Mouse (Mus musculus) heart, postnatal 0 days (tissue): ENCODE measurements around the gene Cd34. TPM values are rescaled to one million over a fixed set of nuclear protein-coding genes. Genes with fewer than 3 reads are reported as not detected.

Source experiments
- ATAC-seq: fragments of 200-750 bp; cut with Nextera tagmentation; 2 replicates; pipeline ENCODE4 v1.8.0; 2017; ENCODE audit warnings: low read depth, moderate number of reproducible peaks, moderate library complexity; ENCODE audit not compliant: insufficient read depth
- DNase-seq: peaks from one replicate; pipeline ENCODE4 v3.0.0-alpha.2; 2016; ENCODE audit warnings: low spot score
- H3K27ac ChIP-seq: fragments of 300-500 bp; sonication (generic); 2 replicates; pipeline ENCODE4 v1.5.1; 2014; ENCODE audit warnings: low read depth, mild to moderate bottlenecking
- H3K27me3 ChIP-seq: fragments of 300-500 bp; sonication (generic); 2 replicates; pipeline ENCODE4 v1.6.1; 2014; ENCODE audit warnings: low read length, mixed read lengths; ENCODE audit not compliant: control insufficient read depth, insufficient read depth
- H3K36me3 ChIP-seq: fragments of 300-500 bp; sonication (generic); replicated peaks from 2 replicates; pipeline ENCODE4 v1.6.1; 2014; ENCODE audit warnings: low read length, mixed read lengths; ENCODE audit not compliant: control insufficient read depth, insufficient read depth
- H3K4me1 ChIP-seq: fragments of 300-500 bp; sonication (generic); 2 replicates; pipeline ENCODE4 v1.6.1; 2014; ENCODE audit warnings: antibody characterized with exemption; ENCODE audit not compliant: control insufficient read depth, insufficient read depth
- H3K4me2 ChIP-seq: fragments of 300-500 bp; sonication (generic); 2 replicates; pipeline ENCODE4 v1.6.1; 2014; ENCODE audit warnings: low read depth, mild to moderate bottlenecking, low read length, moderate library complexity
- H3K4me3 ChIP-seq: fragments of 300-500 bp; sonication (generic); 2 replicates; pipeline ENCODE4 v1.5.1; 2014; ENCODE audit warnings: low read depth, low read length
- H3K9ac ChIP-seq: fragments of 300-500 bp; sonication (generic); replicated peaks from 2 replicates; pipeline ENCODE4 v1.6.1; 2014; ENCODE audit warnings: low read depth, low read length, mixed read lengths
- H3K9me3 ChIP-seq: fragments of 300-500 bp; sonication (generic); replicated peaks from 2 replicates; pipeline ENCODE4 v1.6.1; 2016; ENCODE audit warnings: low read length; ENCODE audit not compliant: control insufficient read depth
- CTCF ChIP-seq: IDR thresholded peaks from 2 replicates; pipeline ENCODE4 v1.5.1; 2016; ENCODE audit warnings: antibody characterized with exemption, control low read depth, low read depth
- EP300 ChIP-seq: IDR thresholded peaks from 2 replicates; pipeline ENCODE4 v1.6.1; 2016; ENCODE audit warnings: antibody characterized with exemption, low read depth
- WGBS: fragments of 180-500 bp; shearing (Covaris S2); extraction: QIAGEN DNeasy Blood & Tissue Kit; methylation state at CpG from one replicate; pipeline ENCODE4 v1.1.7; 2014; 5-methylcytosine and 5-hydroxymethylcytosine counted together
- polyA plus RNA-seq: library from polyadenylated mRNA; unstranded; fragments of >200 nt; fragmentation: Nextera tagmentation; extraction: Ambion mirVana; gene quantifications from 2 replicates; pipeline ENCODE4 v1.2.1, GENCODE M21; 2015
- total RNA-seq: library from RNA; depleted of rRNA; stranded (reverse); fragments of >200 nt; gene quantifications from 2 replicates; pipeline ENCODE4 v1.2.3, GENCODE M21; 2014; ENCODE audit warnings: low replicate concordance

Cd34 gene
- total and polyA plus RNA-seq, 2 experiments from 2014 or later, result 128 to 173 TPM

DNA sequence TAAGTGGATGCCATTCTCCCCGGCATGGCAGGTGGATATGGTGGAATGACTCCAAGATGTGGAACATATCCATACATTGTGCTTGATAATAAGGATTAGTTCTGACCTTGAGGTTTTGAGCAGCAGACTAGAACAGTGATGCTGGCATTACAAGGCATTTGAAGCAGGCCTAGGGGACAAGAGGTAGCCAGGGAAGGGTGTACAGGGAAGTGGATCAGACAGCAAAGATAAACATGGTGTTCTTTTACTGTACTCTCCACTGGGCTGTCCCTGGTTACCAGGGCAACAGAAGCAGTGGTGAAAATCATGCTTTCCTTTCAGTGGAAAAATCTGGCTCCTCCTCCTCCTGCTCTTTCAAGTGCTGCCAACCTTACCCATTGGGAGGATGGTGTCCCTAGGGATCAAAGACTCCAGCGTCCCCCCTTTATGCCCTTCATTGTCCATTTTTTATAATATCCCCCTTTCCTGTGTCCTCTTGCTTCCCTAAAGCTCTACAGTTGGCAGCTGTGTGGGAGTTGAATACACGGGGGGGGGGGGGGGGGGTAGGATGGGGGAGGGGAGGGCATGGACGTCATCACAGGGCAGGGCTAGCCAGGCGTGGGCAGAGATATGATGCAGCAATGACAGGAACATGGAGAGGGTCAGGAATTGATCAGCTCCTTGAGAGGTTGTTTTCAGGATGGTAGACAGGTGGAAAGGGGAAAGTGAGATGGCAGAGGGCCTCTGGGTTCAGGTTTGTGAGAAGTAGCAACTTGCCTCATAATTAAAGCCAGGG lies 39.5 kb downstream of the Cd34 start:
- Histone ChIP-seq H3K4me1 (peaks cover 18% of the 10 kb centered on the region), H3K27me3 (no peaks in the 10 kb centered on the region), H3K9me3 (no peaks in the 10 kb centered on the region), H3K4me2 (no peak overlapping the region), H3K27ac (no peak overlapping the region), H3K4me3 (no peak overlapping the region), H3K36me3 (no peaks in the 10 kb centered on the region), H3K9ac (no peak overlapping the region)
- no peak for ATAC-seq
- no peak for DNase-seq
- TF ChIP-seq EP300, result no peak
- no peak for TF ChIP-seq CTCF
- 47% methylated on average over 4 of the region's 5 CpGs for WGBS

DNA sequence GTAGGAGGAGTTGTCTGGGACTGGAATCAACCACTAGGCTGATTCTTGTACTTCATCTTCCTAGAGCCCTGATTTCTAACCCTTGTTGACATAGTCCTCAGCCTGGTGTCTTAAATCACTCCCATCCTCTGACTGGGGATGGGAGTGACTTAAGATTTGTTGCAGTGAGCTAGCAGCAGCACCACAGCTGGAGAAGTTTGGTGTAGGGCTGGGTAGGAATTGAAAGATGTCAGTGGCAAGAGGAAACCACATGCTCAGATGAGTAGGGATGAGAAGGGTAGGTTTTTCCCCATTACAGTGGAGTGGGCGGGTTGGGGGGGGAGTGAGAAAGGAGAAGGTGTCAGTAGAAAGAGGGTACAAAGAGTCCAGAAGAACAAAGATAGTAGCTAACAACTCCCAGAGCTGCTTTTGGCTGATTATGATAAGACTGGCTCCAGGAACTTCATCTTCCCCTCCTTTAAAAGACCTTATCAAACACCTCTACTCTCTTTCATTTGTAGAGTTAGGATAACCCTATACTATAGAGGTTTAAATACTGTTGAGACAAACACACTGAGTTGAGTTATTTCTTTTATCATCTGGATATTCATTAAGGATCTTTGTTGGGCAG lies 42.3 kb downstream of the Cd34 start:
- no peaks in the 10 kb centered on the region for H3K9me3 ChIP-seq
- H3K27me3 ChIP-seq, result no peaks in the 10 kb centered on the region
- no peak overlapping the region for H3K4me2 ChIP-seq
- no peaks in the 10 kb centered on the region for H3K36me3 ChIP-seq
- no peak overlapping the region for H3K9ac ChIP-seq
- no peak overlapping the region for H3K27ac ChIP-seq
- TF ChIP-seq CTCF (no peak), EP300 (no peak)
- no peak for DNase-seq
- WGBS, result 44% methylated on average over 1 of the region's 1 CpGs
- H3K4me3 ChIP-seq, result no peak overlapping the region
- no peak for ATAC-seq
- H3K4me1 ChIP-seq, result peaks cover 18% of the 10 kb centered on the region

DNA sequence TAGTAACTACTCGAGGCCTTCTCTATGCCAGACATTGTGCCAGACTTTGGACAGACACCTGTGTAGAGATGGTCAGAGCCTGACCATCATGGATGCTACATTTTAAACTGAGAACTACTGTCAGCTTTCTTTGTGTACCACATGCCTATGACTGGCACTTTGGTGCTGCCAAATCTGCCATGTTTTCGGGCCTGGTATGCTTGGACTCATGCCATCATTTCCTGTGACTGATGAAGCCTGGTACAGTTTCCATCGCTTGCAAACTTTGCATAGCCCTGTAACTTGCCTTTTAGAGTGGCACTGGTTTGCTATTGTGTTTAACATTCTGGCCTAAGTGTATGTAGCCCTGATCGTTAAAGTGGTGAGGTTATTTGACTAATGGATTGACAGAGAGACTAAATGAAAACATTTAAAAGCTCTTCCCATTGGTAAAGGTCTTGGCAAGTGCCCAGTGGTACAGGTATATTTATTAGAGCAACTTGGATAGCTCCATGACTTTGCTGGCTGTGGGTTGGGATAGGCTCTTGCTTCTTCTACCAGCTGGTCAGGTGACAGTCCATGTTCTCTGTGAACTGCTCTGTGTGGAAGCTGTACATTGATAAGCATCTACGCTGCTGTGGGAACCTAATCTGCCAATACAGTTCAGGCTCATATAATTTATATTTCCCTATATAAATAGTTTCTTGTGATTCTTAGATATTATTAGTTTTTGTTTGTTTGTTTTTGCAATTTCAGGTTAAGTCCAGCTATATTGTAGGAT lies 44.5 kb downstream of the Cd34 start:
- WGBS, result 72% methylated on average over 5 of the region's 5 CpGs
- Histone ChIP-seq H3K4me2 (no peak overlapping the region), H3K4me3 (no peak overlapping the region), H3K9me3 (no peaks in the 10 kb centered on the region), H3K27ac (no peak overlapping the region), H3K9ac (no peak overlapping the region), H3K27me3 (no peaks in the 10 kb centered on the region), H3K4me1 (peaks cover 5% of the 10 kb centered on the region; the same call in 1 of the 2 replicates), H3K36me3 (no peaks in the 10 kb centered on the region)
- no peak for TF ChIP-seq CTCF
- TF ChIP-seq EP300, result no peak
- DNase-seq (no peak), ATAC-seq (no peak)

DNA sequence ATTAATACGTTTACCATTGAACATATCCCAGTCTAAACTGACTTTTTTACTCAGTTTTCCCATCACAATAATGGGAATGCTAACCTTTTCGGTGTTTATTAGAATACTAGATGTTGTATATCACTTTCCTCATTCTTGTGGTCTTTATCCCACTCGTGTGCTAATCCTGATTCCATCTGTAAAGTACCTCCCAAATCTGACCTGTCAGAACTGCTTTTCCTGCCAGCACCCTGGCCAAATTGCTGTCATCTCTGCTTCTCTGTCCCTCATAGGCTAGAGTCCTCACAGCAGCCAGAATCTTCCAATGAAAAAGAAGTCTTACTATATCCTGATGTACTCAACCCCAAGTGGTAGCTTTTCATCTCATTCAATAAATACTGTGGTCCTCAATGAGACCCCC lies 46.3 kb downstream of the Cd34 start:
- no peak overlapping the region for H3K9ac ChIP-seq

DNA sequence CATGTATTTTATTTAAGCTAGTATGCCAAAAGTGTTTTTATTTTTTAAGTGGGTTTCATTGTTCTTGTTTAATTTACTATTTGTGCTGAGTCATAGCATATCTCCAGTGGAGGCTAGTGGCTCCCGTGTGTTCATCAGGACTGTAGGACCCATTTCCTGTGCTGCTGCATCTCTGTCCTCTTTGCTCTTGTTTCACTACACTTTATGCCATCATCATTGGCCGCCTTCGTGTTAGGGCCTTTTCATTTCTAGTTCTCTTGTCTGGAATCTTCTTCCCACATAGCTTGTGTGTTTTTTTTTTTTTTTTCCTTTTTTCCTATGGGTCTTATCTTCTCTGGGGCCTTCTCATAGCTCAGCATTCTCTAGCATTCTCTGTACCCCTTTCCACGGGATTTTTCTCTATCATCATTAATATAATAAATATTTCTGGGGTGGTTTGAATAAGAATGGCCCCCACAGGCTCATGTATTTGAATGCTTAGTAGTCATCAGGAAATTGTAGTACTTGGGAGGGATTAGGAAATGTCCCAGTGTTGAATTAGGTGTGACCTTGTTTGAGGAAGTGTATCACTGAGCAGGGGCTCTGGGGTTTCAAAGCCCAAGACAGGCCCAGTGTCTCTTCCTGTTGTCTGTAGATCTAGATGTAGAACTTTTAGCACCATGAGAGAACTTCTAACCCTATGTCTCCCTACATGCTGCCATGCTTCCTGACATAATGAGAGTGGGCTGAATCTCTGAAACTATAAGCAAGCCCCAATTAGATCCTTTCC lies 47.0 kb downstream of the Cd34 start:
- H3K4me2 ChIP-seq, result no peak overlapping the region
- DNase-seq, result no peak
- ATAC-seq, result no peak
- H3K27ac ChIP-seq, result no peak overlapping the region
- no peaks in the 10 kb centered on the region for H3K36me3 ChIP-seq
- 68% methylated on average over 4 of the region's 4 CpGs for WGBS
- H3K4me3 ChIP-seq, result no peak overlapping the region
- no peaks in the 10 kb centered on the region for H3K27me3 ChIP-seq
- TF ChIP-seq EP300, result no peak
- TF ChIP-seq CTCF, result no peak
- no peak overlapping the region for H3K9ac ChIP-seq
- no peaks in the 10 kb centered on the region for H3K9me3 ChIP-seq
- peaks cover 5% of the 10 kb centered on the region; the same call in 1 of the 2 replicates for H3K4me1 ChIP-seq

More for the DNA sequence above, 46.3 kb downstream of the Cd34 start:
- H3K4me3 ChIP-seq, result no peak overlapping the region
- 72% methylated on average over 3 of the region's 3 CpGs for WGBS
- peaks cover 5% of the 10 kb centered on the region; the same call in 1 of the 2 replicates for H3K4me1 ChIP-seq
- H3K36me3 ChIP-seq, result no peaks in the 10 kb centered on the region
- TF ChIP-seq CTCF (no peak), EP300 (no peak)
- no peak overlapping the region for H3K4me2 ChIP-seq
- no peaks in the 10 kb centered on the region for H3K9me3 ChIP-seq
- ATAC-seq, result no peak
- no peak for DNase-seq
- no peaks in the 10 kb centered on the region for H3K27me3 ChIP-seq
- H3K27ac ChIP-seq, result no peak overlapping the region
